Mouse (Mus musculus) C2C12 (cell line): ENCODE results near the gene Ofcc1.

Experiments
- CTCF ChIP-seq: IDR thresholded peaks from one replicate; pipeline ENCODE4 v1.5.1; 2011; ENCODE audit not compliant: control insufficient read depth, insufficient read depth, insufficient read length
- MAX ChIP-seq: IDR thresholded peaks from one replicate; pipeline ENCODE4 v1.6.1; 2011; ENCODE audit warnings: mild to moderate bottlenecking, control low read depth
- MYOG ChIP-seq: IDR thresholded peaks from one replicate; pipeline ENCODE4 v1.6.1; 2011; ENCODE audit not compliant: control insufficient read depth, insufficient read length; ENCODE audit errors: extremely low read depth

- no peak for TF ChIP-seq MAX
- TF ChIP-seq CTCF = no peak
- no peak for TF ChIP-seq MYOG
These were observed 323.4 kb downstream of the Ofcc1 start for GRCm38 (mm10) chr13:40037881-40038280.
